Mouse (Mus musculus) neural tube, embryonic 15.5 days (tissue): ENCODE results near the gene Eya2. TPM values are rescaled to one million over a fixed set of nuclear protein-coding genes. Genes with fewer than 3 reads are reported as not detected.
A peak's percentile ranks its signal among the peaks of the same experiment; 100 is the strongest.
"Not testable (repeated sequence)": the region's sequence is repeated elsewhere in the genome, so short reads cannot be mapped to it uniquely, and the experiment has no call there.

Source experiments
- ATAC-seq: fragments of 200-750 bp; cut with Nextera tagmentation; 2 replicates; pipeline ENCODE4 v1.8.0; 2017; ENCODE audit warnings: mild to moderate bottlenecking, moderate TSS enrichment, moderate library complexity; ENCODE audit not compliant: low FRiP score
- H3K27ac ChIP-seq: fragments of 300-500 bp; sonication (generic); replicated peaks from 2 replicates; pipeline ENCODE4 v1.5.1; 2015; ENCODE audit warnings: mild to moderate bottlenecking, inconsistent platforms
- H3K27me3 ChIP-seq: fragments of 300-500 bp; sonication (generic); replicated peaks from 2 replicates; pipeline ENCODE4 v1.6.1; 2015; ENCODE audit warnings: inconsistent platforms
- H3K36me3 ChIP-seq: fragments of 300-500 bp; sonication (generic); 2 replicates; pipeline ENCODE4 v1.6.1; 2015; ENCODE audit warnings: inconsistent platforms
- H3K4me1 ChIP-seq: fragments of 300-500 bp; sonication (generic); 2 replicates; pipeline ENCODE4 v1.6.1; 2015; ENCODE audit warnings: inconsistent platforms
- H3K4me2 ChIP-seq: fragments of 300-500 bp; sonication (generic); 2 replicates; pipeline ENCODE4 v1.6.1; 2015; ENCODE audit warnings: inconsistent platforms, mild to moderate bottlenecking, moderate library complexity
- H3K4me3 ChIP-seq: fragments of 300-500 bp; sonication (generic); replicated peaks from 2 replicates; pipeline ENCODE4 v1.5.1; 2015; ENCODE audit warnings: mild to moderate bottlenecking, inconsistent platforms
- H3K9ac ChIP-seq: fragments of 300-500 bp; sonication (generic); replicated peaks from 2 replicates; pipeline ENCODE4 v1.6.1; 2015; ENCODE audit warnings: mild to moderate bottlenecking, inconsistent platforms
- H3K9me3 ChIP-seq: fragments of 300-500 bp; sonication (generic); replicated peaks from 2 replicates; pipeline ENCODE4 v1.6.1; 2016; ENCODE audit warnings: inconsistent platforms
- WGBS: fragments of 180-500 bp; shearing (Covaris S2); methylation state at CpG from one replicate; pipeline ENCODE4 v1.1.7; 2015; ENCODE audit warnings: mixed read lengths; 5-methylcytosine and 5-hydroxymethylcytosine counted together
- polyA plus RNA-seq: library from polyadenylated mRNA; unstranded; fragments of >200 nt; fragmentation: Nextera tagmentation; extraction: Ambion mirVana; gene quantifications from 2 replicates; pipeline ENCODE4 v1.2.1, GENCODE M21; 2015

Eya2 gene
- polyA plus RNA-seq, 1 experiment from 2014 or later, result 5.2 TPM

DNA sequence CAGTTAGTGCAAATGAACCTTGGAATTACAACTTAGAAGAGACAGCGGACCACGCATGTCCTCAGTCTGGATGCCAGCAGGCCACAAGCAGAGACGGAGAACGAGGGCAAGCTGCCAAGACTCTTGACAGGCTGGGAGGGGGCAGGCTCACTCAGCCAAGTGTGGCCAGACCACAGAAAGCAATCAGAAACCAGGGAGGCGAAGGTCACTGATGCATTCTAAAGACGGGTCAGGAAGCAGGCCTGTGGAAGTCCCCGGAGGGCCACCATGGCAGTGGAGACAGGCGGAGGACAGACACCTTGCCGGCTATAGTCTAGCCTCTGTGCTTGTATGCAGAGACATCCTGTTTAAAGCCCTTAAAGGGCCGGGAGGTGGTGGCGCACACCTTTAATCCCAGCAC lies 193.2 kb downstream of the Eya2 start:
- Histone ChIP-seq H3K36me3 (peaks cover 83% of the 10 kb centered on the region), H3K27ac (peak overlapping the region; percentile 37; the same call in 1 of the 2 replicates), H3K9me3 (no peaks in the 10 kb centered on the region), H3K4me2 (no peak overlapping the region), H3K4me3 (no peak overlapping the region), H3K9ac (no peak overlapping the region), H3K4me1 (peaks cover 25% of the 10 kb centered on the region), H3K27me3 (no peaks in the 10 kb centered on the region)
- WGBS, result 38% methylated on average over 11 of the region's 11 CpGs
- ATAC-seq, result peak; percentile 48; the same call in 1 of the 2 replicates

- no peak for ATAC-seq
- WGBS, result 95% methylated on average over 9 of the region's 9 CpGs
- H3K27me3 ChIP-seq, result no peaks in the 10 kb centered on the region
These were observed 194.0 kb downstream of the Eya2 start for GRCm38 (mm10) chr2:165788796-165789195.

GRCm38 (mm10) chr2:165789667-165790066 lies 194.8 kb downstream of the Eya2 start:
- 74% methylated on average over 3 of the region's 3 CpGs for WGBS
- Histone ChIP-seq H3K27me3 (no peaks in the 10 kb centered on the region), H3K4me2 (no peak overlapping the region), H3K9ac (no peak overlapping the region), H3K27ac (no peak overlapping the region), H3K36me3 (peaks cover 82% of the 10 kb centered on the region), H3K4me1 (peaks cover 25% of the 10 kb centered on the region), H3K9me3 (no peaks in the 10 kb centered on the region), H3K4me3 (no peak overlapping the region)
- no peak for ATAC-seq

More at GRCm38 (mm10) chr2:165788796-165789195, 194.0 kb downstream of the Eya2 start:
- H3K4me1 ChIP-seq, result peaks cover 25% of the 10 kb centered on the region
- H3K36me3 ChIP-seq, result peaks cover 83% of the 10 kb centered on the region
- H3K27ac ChIP-seq, result peak overlapping the region; percentile 45; the same call in 1 of the 2 replicates
- H3K4me2 ChIP-seq, result no peak overlapping the region
- H3K9me3 ChIP-seq, result no peaks in the 10 kb centered on the region
- no peak overlapping the region for H3K4me3 ChIP-seq
- H3K9ac ChIP-seq, result no peak overlapping the region

GRCm38 (mm10) chr2:165791026-165791425 lies 196.2 kb downstream of the Eya2 start:
- Histone ChIP-seq H3K4me2 (no peak overlapping the region), H3K27me3 (no peaks in the 10 kb centered on the region), H3K9ac (no peak overlapping the region), H3K27ac (peak overlapping the region; percentile 33; the same call in 1 of the 2 replicates), H3K4me3 (no peak overlapping the region), H3K9me3 (no peaks in the 10 kb centered on the region), H3K4me1 (peaks cover 25% of the 10 kb centered on the region), H3K36me3 (peaks cover 76% of the 10 kb centered on the region)
- 40% methylated on average over 7 of the region's 7 CpGs for WGBS
- ATAC-seq, result peak; percentile 42; the same call in 1 of the 2 replicates

- ATAC-seq, result no peak
- Histone ChIP-seq H3K4me3 (no peak overlapping the region), H3K36me3 (peaks cover 78% of the 10 kb centered on the region), H3K9ac (no peak overlapping the region), H3K4me1 (peaks cover 25% of the 10 kb centered on the region), H3K27me3 (no peaks in the 10 kb centered on the region), H3K27ac (no peak overlapping the region), H3K4me2 (no peak overlapping the region), H3K9me3 (no peaks in the 10 kb centered on the region)
- 67% methylated on average over 9 of the region's 9 CpGs for WGBS
These were observed 196.8 kb downstream of the Eya2 start for GRCm38 (mm10) chr2:165791657-165792056.

DNA sequence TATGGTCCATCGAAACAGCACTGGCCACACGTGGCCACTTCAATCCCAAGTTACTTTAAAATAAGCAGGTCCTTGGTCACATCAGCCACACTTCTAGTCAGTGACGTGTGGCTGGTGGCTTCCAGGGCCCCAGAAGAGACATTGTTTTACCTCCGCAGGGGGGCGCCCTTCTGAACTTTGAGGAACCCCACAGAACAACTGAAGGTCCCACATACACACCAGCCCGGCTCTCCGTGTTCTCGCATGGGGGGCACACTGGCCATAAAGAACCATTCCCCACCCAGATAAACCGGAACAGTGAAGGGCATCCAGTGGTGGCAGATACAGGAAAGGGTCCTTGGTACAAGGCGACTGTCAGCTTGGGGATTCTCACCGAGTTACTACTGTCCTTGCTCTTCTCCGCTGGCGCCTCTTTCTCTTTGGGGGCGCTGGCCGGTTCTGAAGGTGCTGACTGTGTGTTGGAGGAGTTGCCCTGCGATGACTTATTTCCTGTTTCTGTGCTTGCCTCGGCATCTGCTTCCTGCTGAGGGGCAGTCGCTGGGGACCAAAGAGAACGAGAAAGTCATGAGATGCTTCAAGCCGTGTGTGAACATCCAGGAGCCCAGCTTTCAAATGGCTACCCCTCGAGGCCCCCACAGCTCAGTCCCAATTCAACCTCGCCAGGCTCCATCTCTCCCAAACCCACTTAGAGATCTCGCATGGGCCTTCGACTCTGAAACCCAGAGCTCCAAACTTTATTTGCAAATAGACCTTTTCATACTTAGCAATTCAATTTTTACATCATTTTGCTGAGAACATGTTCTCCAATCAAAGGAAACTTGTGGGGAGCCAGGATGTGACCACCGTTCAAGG lies 197.8 kb downstream of the Eya2 start:
- ATAC-seq, result no peak
- 88% methylated on average over 25 of the region's 25 CpGs for WGBS
- Histone ChIP-seq H3K9me3 (no peaks in the 10 kb centered on the region), H3K4me2 (no peak overlapping the region), H3K27ac (no peak overlapping the region), H3K9ac (no peak overlapping the region), H3K4me3 (no peak overlapping the region), H3K27me3 (no peaks in the 10 kb centered on the region), H3K4me1 (peaks cover 22% of the 10 kb centered on the region), H3K36me3 (peaks cover 81% of the 10 kb centered on the region)

DNA sequence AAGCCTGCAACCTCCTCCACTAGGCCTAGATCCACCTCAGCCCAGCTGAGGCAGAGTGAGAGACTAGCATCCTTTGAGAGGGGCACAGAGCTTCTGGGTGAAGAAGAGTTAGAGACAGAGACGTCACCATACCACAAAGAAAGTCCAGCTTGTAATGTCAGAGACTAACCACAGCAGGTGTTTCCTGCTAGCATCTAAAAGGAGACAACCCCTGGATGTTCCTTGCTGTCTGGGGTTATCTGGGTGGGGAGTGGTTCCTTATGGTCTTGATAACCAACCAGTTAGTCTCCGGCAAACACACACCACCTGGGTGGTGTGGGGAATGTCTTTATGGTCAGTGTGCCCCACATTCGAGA lies 198.4 kb downstream of the Eya2 start:
- Histone ChIP-seq H3K4me2 (no peak overlapping the region), H3K4me1 (peaks cover 16% of the 10 kb centered on the region), H3K36me3 (peaks cover 86% of the 10 kb centered on the region), H3K9ac (no peak overlapping the region), H3K27me3 (no peaks in the 10 kb centered on the region), H3K27ac (no peak overlapping the region), H3K9me3 (no peaks in the 10 kb centered on the region), H3K4me3 (no peak overlapping the region)
- no peak for ATAC-seq
- 86% methylated on average over 3 of the region's 3 CpGs for WGBS

- no peak overlapping the region for H3K27ac ChIP-seq
- H3K9me3 ChIP-seq, result no peaks in the 10 kb centered on the region
- 47% methylated on average over 8 of the region's 8 CpGs for WGBS
- H3K4me3 ChIP-seq, result no peak overlapping the region
- no peak overlapping the region for H3K9ac ChIP-seq
- no peaks in the 10 kb centered on the region for H3K27me3 ChIP-seq
- no peak overlapping the region for H3K4me2 ChIP-seq
- no peaks in the 10 kb centered on the region for H3K4me1 ChIP-seq
- ATAC-seq, result no peak
- peaks cover 62% of the 10 kb centered on the region for H3K36me3 ChIP-seq
These were observed 203.0 kb downstream of the Eya2 start for GRCm38 (mm10) chr2:165797876-165798275.

- not testable (repeated sequence) for H3K4me3 ChIP-seq, H3K4me2 ChIP-seq, H3K27ac ChIP-seq, ATAC-seq, H3K27me3 ChIP-seq, H3K4me1 ChIP-seq, H3K9ac ChIP-seq, H3K9me3 ChIP-seq
- WGBS, result 90% methylated on average over 3 of the region's 3 CpGs
- H3K36me3 ChIP-seq, result peaks cover 57% of the 10 kb centered on the region
These were observed 205.3 kb downstream of the Eya2 start for GRCm38 (mm10) chr2:165800174-165800573.

GRCm38 (mm10) chr2:165808179-165808975 lies 213.5 kb downstream of the Eya2 start:
- H3K4me3 ChIP-seq, result no peak overlapping the region
- H3K9me3 ChIP-seq, result no peaks in the 10 kb centered on the region
- H3K4me1 ChIP-seq, result no peaks in the 10 kb centered on the region
- no peak overlapping the region for H3K27ac ChIP-seq
- no peak overlapping the region for H3K4me2 ChIP-seq
- no peaks in the 10 kb centered on the region for H3K27me3 ChIP-seq
- peaks cover 83% of the 10 kb centered on the region for H3K36me3 ChIP-seq
- no peak for ATAC-seq
- 95% methylated on average over 12 of the region's 12 CpGs for WGBS
- H3K9ac ChIP-seq, result no peak overlapping the region

- Histone ChIP-seq H3K9ac (no peak overlapping the region), H3K9me3 (no peaks in the 10 kb centered on the region), H3K27me3 (no peaks in the 10 kb centered on the region), H3K36me3 (peaks cover 88% of the 10 kb centered on the region), H3K4me1 (peaks cover 6% of the 10 kb centered on the region), H3K4me3 (no peak overlapping the region), H3K27ac (no peak overlapping the region), H3K4me2 (no peak overlapping the region)
- 98% methylated on average over 5 of the region's 5 CpGs for WGBS
- no peak for ATAC-seq
These were observed 214.3 kb downstream of the Eya2 start for GRCm38 (mm10) chr2:165809091-165809490.
